Mouse (Mus musculus): ENCODE data around the gene Btbd17.

Btbd17 gene

GRCm38 (mm10) chr11:114764820-114765818 is 30.6 kb downstream of the Btbd17 start, which contains the start of gene Kif19a:
Gene Kif19a, plus strand, starts transcription at chr11:114765388.
- DNase-seq: peak; percentile 46 to 49

GRCm38 (mm10) chr11:114747564-114748138 is 48.1 kb downstream of the Btbd17 start:
- peak; percentile 37 to 47 for DNase-seq

DNA sequence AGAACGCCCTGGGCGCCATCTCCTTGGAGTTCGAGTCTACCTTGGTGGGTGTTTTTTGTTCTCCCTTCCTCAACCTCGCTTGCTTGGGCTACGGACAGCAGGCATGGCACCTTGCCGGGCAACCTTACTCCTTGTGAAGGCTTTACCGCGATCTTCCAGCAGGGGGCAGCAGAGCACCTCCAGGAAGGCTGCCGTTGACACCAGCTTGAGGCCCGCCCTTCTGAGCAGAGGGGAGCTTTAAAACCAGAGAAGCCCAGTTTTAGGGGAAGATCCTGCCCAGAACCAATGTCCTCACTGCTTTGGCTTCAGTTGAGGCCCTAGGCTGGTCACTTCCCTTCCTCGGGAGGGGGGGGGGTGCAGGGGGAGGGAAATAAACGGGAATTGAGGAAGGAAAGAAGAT is 50.6 kb downstream of the Btbd17 start:
- DNase-seq: peak; percentile 96

GRCm38 (mm10) chr11:114741451-114741850 is 54.3 kb downstream of the Btbd17 start:
- peak; percentile 13 to 27 for DNase-seq

All from B cell, adult 2 months (primary cell).